Mouse (Mus musculus) stomach, embryonic 15.5 days (tissue): ENCODE results near the gene Hipk1. TPM values are rescaled to one million over a fixed set of nuclear protein-coding genes. Genes with fewer than 3 reads are reported as not detected.

ENCODE experiments used
- ATAC-seq: fragments of 200-750 bp; cut with Nextera tagmentation; 2 replicates; pipeline ENCODE4 v1.8.0; 2017; ENCODE audit warnings: low read depth, moderate number of reproducible peaks, moderate TSS enrichment; ENCODE audit not compliant: insufficient read depth, low FRiP score
- H3K27ac ChIP-seq: fragments of 300-500 bp; sonication (generic); 2 replicates; pipeline ENCODE4 v1.5.1; 2015; ENCODE audit warnings: mild to moderate bottlenecking, inconsistent platforms
- H3K27me3 ChIP-seq: fragments of 300-500 bp; sonication (generic); replicated peaks from 2 replicates; pipeline ENCODE4 v1.6.1; 2015; ENCODE audit warnings: inconsistent platforms
- H3K36me3 ChIP-seq: fragments of 300-500 bp; sonication (generic); 2 replicates; pipeline ENCODE4 v1.6.1; 2015; ENCODE audit warnings: inconsistent platforms
- H3K4me1 ChIP-seq: fragments of 300-500 bp; sonication (generic); 2 replicates; pipeline ENCODE4 v1.6.1; 2015; ENCODE audit warnings: inconsistent platforms
- H3K4me2 ChIP-seq: fragments of 300-500 bp; sonication (generic); 2 replicates; pipeline ENCODE4 v1.6.1; 2015; ENCODE audit warnings: mild to moderate bottlenecking, inconsistent platforms
- H3K4me3 ChIP-seq: fragments of 300-500 bp; sonication (generic); replicated peaks from 2 replicates; pipeline ENCODE4 v1.5.1; 2015; ENCODE audit warnings: inconsistent platforms
- H3K9ac ChIP-seq: fragments of 300-500 bp; sonication (generic); 2 replicates; pipeline ENCODE4 v1.6.1; 2015; ENCODE audit warnings: inconsistent platforms
- H3K9me3 ChIP-seq: fragments of 300-500 bp; sonication (generic); 2 replicates; pipeline ENCODE4 v1.6.1; 2016; ENCODE audit warnings: inconsistent platforms
- WGBS: fragments of 180-500 bp; shearing (Covaris S2); methylation state at CpG from one replicate; pipeline ENCODE4 v1.1.7; 2015; 5-methylcytosine and 5-hydroxymethylcytosine counted together
- polyA plus RNA-seq: library from polyadenylated mRNA; unstranded; fragments of >200 nt; fragmentation: Nextera tagmentation; extraction: Ambion mirVana; gene quantifications from 2 replicates; pipeline ENCODE4 v1.2.1, GENCODE M21; 2015

Gene Hipk1
- polyA plus RNA-seq, 1 experiment from 2014 or later = 11.1 TPM

GRCm38 (mm10) chr3:103790346-103791145 is 817 bp downstream of the Hipk1 start:
- Histone ChIP-seq H3K36me3 (no peaks in the 10 kb centered on the region), H3K9me3 (no peaks in the 10 kb centered on the region), H3K27ac (peak overlapping the region; percentile 90), H3K4me2 (peak overlapping the region; percentile 76), H3K4me1 (no peaks in the 10 kb centered on the region), H3K4me3 (peak overlapping the region; percentile 91), H3K9ac (peak overlapping the region; percentile 84), H3K27me3 (no peaks in the 10 kb centered on the region)
- under 1% methylated on average over 51 of the region's 61 CpGs for WGBS
- peak; percentile 68 for ATAC-seq

GRCm38 (mm10) chr3:103789891-103790345 is 1.4 kb downstream of the Hipk1 start:
- H3K36me3 ChIP-seq = no peaks in the 10 kb centered on the region
- H3K9ac ChIP-seq = peak overlapping the region; percentile 84
- peak overlapping the region; percentile 90 for H3K27ac ChIP-seq
- peak overlapping the region; percentile 91 for H3K4me3 ChIP-seq
- WGBS = 1% methylated on average over 14 of the region's 14 CpGs
- no peaks in the 10 kb centered on the region for H3K4me1 ChIP-seq
- no peaks in the 10 kb centered on the region for H3K27me3 ChIP-seq
- no peaks in the 10 kb centered on the region for H3K9me3 ChIP-seq
- ATAC-seq = no peak
- H3K4me2 ChIP-seq = peak overlapping the region; percentile 76

GRCm38 (mm10) chr3:103789096-103789495 is 2.3 kb downstream of the Hipk1 start:
- Histone ChIP-seq H3K9ac (no peak overlapping the region), H3K4me1 (peaks cover under 1% of the 10 kb centered on the region; the same call in 1 of the 2 replicates), H3K27ac (no peak overlapping the region), H3K4me2 (peak overlapping the region; percentile 76), H3K9me3 (no peaks in the 10 kb centered on the region), H3K4me3 (peak overlapping the region; percentile 91), H3K27me3 (no peaks in the 10 kb centered on the region), H3K36me3 (no peaks in the 10 kb centered on the region)
- 70% methylated on average over 7 of the region's 7 CpGs for WGBS
- no peak for ATAC-seq

- no peak overlapping the region for H3K4me3 ChIP-seq
- H3K4me2 ChIP-seq = no peak overlapping the region
- H3K27me3 ChIP-seq = no peaks in the 10 kb centered on the region
- 63% methylated on average over 7 of the region's 7 CpGs for WGBS
- H3K9ac ChIP-seq = no peak overlapping the region
- no peak for ATAC-seq
- H3K36me3 ChIP-seq = no peaks in the 10 kb centered on the region
- peaks cover 11% of the 10 kb centered on the region; the same call in 1 of the 2 replicates for H3K4me1 ChIP-seq
- no peaks in the 10 kb centered on the region for H3K9me3 ChIP-seq
- peak overlapping the region; percentile 21; the same call in 1 of the 2 replicates for H3K27ac ChIP-seq
Measured at GRCm38 (mm10) chr3:103787225-103787624, 4.1 kb downstream of the Hipk1 start.

GRCm38 (mm10) chr3:103782844-103783609 is 8.3 kb downstream of the Hipk1 start:
- H3K4me1 ChIP-seq = peaks cover 11% of the 10 kb centered on the region; the same call in 1 of the 2 replicates
- 0 out of 2 replicates have a peak, but pooled peaks have one; percentile 22 for ATAC-seq
- H3K9ac ChIP-seq = no peak overlapping the region
- no peaks in the 10 kb centered on the region for H3K27me3 ChIP-seq
- no peaks in the 10 kb centered on the region for H3K9me3 ChIP-seq
- H3K36me3 ChIP-seq = peaks cover 2% of the 10 kb centered on the region; the same call in 1 of the 2 replicates
- peak overlapping the region; percentile 59; the same call in 1 of the 2 replicates for H3K27ac ChIP-seq
- no peak overlapping the region for H3K4me3 ChIP-seq
- H3K4me2 ChIP-seq = no peak overlapping the region
- 67% methylated on average over 4 of the region's 4 CpGs for WGBS

- H3K9me3 ChIP-seq = no peaks in the 10 kb centered on the region
- WGBS = 81% methylated on average over 5 of the region's 5 CpGs
- no peak overlapping the region for H3K27ac ChIP-seq
- H3K4me3 ChIP-seq = no peak overlapping the region
- H3K27me3 ChIP-seq = no peaks in the 10 kb centered on the region
- ATAC-seq = no peak
- no peak overlapping the region for H3K9ac ChIP-seq
- H3K4me1 ChIP-seq = peaks cover 11% of the 10 kb centered on the region; the same call in 1 of the 2 replicates
- H3K4me2 ChIP-seq = no peak overlapping the region
- H3K36me3 ChIP-seq = peaks cover 10% of the 10 kb centered on the region
Measured at GRCm38 (mm10) chr3:103780777-103781176, 10.6 kb downstream of the Hipk1 start.

GRCm38 (mm10) chr3:103780271-103780670 is 11.1 kb downstream of the Hipk1 start:
- Histone ChIP-seq H3K4me3 (no peak overlapping the region), H3K27me3 (no peaks in the 10 kb centered on the region), H3K9ac (no peak overlapping the region), H3K4me2 (no peak overlapping the region), H3K27ac (no peak overlapping the region), H3K9me3 (no peaks in the 10 kb centered on the region), H3K36me3 (peaks cover 12% of the 10 kb centered on the region), H3K4me1 (peaks cover 11% of the 10 kb centered on the region; the same call in 1 of the 2 replicates)
- ATAC-seq = no peak
- 88% methylated on average over 3 of the region's 3 CpGs for WGBS

GRCm38 (mm10) chr3:103779183-103779582 is 12.2 kb downstream of the Hipk1 start:
- H3K9ac ChIP-seq = no peak overlapping the region
- no peaks in the 10 kb centered on the region for H3K27me3 ChIP-seq
- H3K4me1 ChIP-seq = peaks cover 11% of the 10 kb centered on the region; the same call in 1 of the 2 replicates
- H3K27ac ChIP-seq = no peak overlapping the region
- H3K4me2 ChIP-seq = no peak overlapping the region
- no peaks in the 10 kb centered on the region for H3K9me3 ChIP-seq
- H3K4me3 ChIP-seq = no peak overlapping the region
- 76% methylated on average over 7 of the region's 7 CpGs for WGBS
- peaks cover 12% of the 10 kb centered on the region for H3K36me3 ChIP-seq
- no peak for ATAC-seq

GRCm38 (mm10) chr3:103778660-103779059 is 12.7 kb downstream of the Hipk1 start:
- no peak for ATAC-seq
- H3K27me3 ChIP-seq = no peaks in the 10 kb centered on the region
- peaks cover 15% of the 10 kb centered on the region for H3K36me3 ChIP-seq
- H3K27ac ChIP-seq = no peak overlapping the region
- no peaks in the 10 kb centered on the region for H3K9me3 ChIP-seq
- H3K4me1 ChIP-seq = peaks cover 7% of the 10 kb centered on the region; the same call in 1 of the 2 replicates
- WGBS = 71% methylated on average over 6 of the region's 6 CpGs
- no peak overlapping the region for H3K4me2 ChIP-seq
- no peak overlapping the region for H3K9ac ChIP-seq
- H3K4me3 ChIP-seq = no peak overlapping the region

- ATAC-seq = no peak
- 87% methylated on average over 11 of the region's 11 CpGs for WGBS
- H3K9me3 ChIP-seq = no peaks in the 10 kb centered on the region
- H3K27me3 ChIP-seq = no peaks in the 10 kb centered on the region
- no peak overlapping the region for H3K4me2 ChIP-seq
- peaks cover 15% of the 10 kb centered on the region for H3K36me3 ChIP-seq
- no peak overlapping the region for H3K4me3 ChIP-seq
- H3K27ac ChIP-seq = no peak overlapping the region
- H3K4me1 ChIP-seq = peaks cover 3% of the 10 kb centered on the region
- no peak overlapping the region for H3K9ac ChIP-seq
Measured at GRCm38 (mm10) chr3:103777940-103778339, 13.4 kb downstream of the Hipk1 start.

GRCm38 (mm10) chr3:103774009-103774408 is 17.4 kb downstream of the Hipk1 start:
- peaks cover 4% of the 10 kb centered on the region; the same call in 1 of the 2 replicates for H3K4me1 ChIP-seq
- H3K36me3 ChIP-seq = peaks cover 15% of the 10 kb centered on the region
- no peak overlapping the region for H3K4me2 ChIP-seq
- no peak for ATAC-seq
- no peak overlapping the region for H3K27ac ChIP-seq
- no peaks in the 10 kb centered on the region for H3K9me3 ChIP-seq
- no peaks in the 10 kb centered on the region for H3K27me3 ChIP-seq
- no peak overlapping the region for H3K9ac ChIP-seq
- no peak overlapping the region for H3K4me3 ChIP-seq
- WGBS = 88% methylated on average over 15 of the region's 15 CpGs
